Mouse (Mus musculus) C2C12 (cell line): ENCODE results near the gene Il23a.

Experiments
- CEBPB ChIP-seq: IDR thresholded peaks from one replicate; pipeline ENCODE4 v1.6.1; 2011; ENCODE audit warnings: low read depth, mild to moderate bottlenecking, control low read depth, moderate library complexity
- CTCF ChIP-seq: IDR thresholded peaks from one replicate; pipeline ENCODE4 v1.5.1; 2011; ENCODE audit not compliant: control insufficient read depth, insufficient read depth, insufficient read length
- MYOD1 ChIP-seq: IDR thresholded peaks from one replicate; pipeline ENCODE4 v1.6.1; 2011; ENCODE audit warnings: low read depth; ENCODE audit not compliant: control insufficient read depth, insufficient read length
- MYOG ChIP-seq: IDR thresholded peaks from one replicate; pipeline ENCODE4 v1.6.1; 2011; ENCODE audit not compliant: control insufficient read depth, insufficient read length; ENCODE audit errors: extremely low read depth

GRCm38 (mm10) chr10:128270287-128270841, 28.2 kb downstream of the Il23a start, which contains the start of gene Stat2:
- TF ChIP-seq CTCF (no peak), MYOG (no peak), CEBPB (no peak), MYOD1 (no peak)
